Mouse (Mus musculus): Measurements from ENCODE around the gene Pycr2. TPM values are rescaled to one million over a fixed set of nuclear protein-coding genes. Genes with fewer than 3 reads are reported as not detected.

The Pycr2 gene
- polyA plus RNA-seq, 1 experiment from 2014 or later, result 57.5 TPM

- no peak overlapping the region for H3K27ac ChIP-seq (ENCODE audit: low read length)
- peak; percentile 17; the same call in 1 of the 2 replicates for ATAC-seq
- H3K4me1 ChIP-seq (ENCODE audit: insufficient read depth, low read depth, low read length), result no peaks in the 10 kb centered on the region
- WGBS, result 44% methylated on average over 8 of the region's 8 CpGs
- H3K27me3 ChIP-seq (replicated peaks; ENCODE audit: insufficient read depth, low read length), result no peaks in the 10 kb centered on the region
- TF ChIP-seq CTCF (IDR thresholded peaks at IDR 0.05), result peak; percentile 55
- TF ChIP-seq EP300 (IDR thresholded peaks at IDR 0.05), result no peak
- H3K4me3 ChIP-seq (ENCODE audit: low read depth, low read length), result no peak overlapping the region
- H3K9ac ChIP-seq (replicated peaks; ENCODE audit: low read depth), result no peak overlapping the region
- no peak overlapping the region for H3K4me2 ChIP-seq (replicated peaks; ENCODE audit: low read depth, low read length)
- H3K9me3 ChIP-seq (ENCODE audit: low read length), result no peaks in the 10 kb centered on the region
- peak; percentile 40 for DNase-seq (ENCODE audit: low spot score)
- 0 out of 2 replicates have a peak, but pooled peaks cover 7% of the 10 kb centered on the region for H3K36me3 ChIP-seq (ENCODE audit: insufficient read depth, low read length)
Observed at GRCm38 (mm10) chr1:180911138-180911537, 7.0 kb downstream of the Pycr2 start.

- 56% methylated on average over 20 of the region's 20 CpGs for WGBS
- ATAC-seq, result peak; percentile 24
- no peaks in the 10 kb centered on the region for H3K4me1 ChIP-seq (ENCODE audit: insufficient read depth, low read depth, low read length)
Observed at GRCm38 (mm10) chr1:180911653-180912287, 7.7 kb downstream of the Pycr2 start.

GRCm38 (mm10) chr1:180912792-180913191, 8.7 kb downstream of the Pycr2 start:
- Histone ChIP-seq H3K36me3 (ENCODE audit: insufficient read depth, low read length) (0 out of 2 replicates have a peak, but pooled peaks cover 1% of the 10 kb centered on the region), H3K9me3 (ENCODE audit: low read length) (no peaks in the 10 kb centered on the region), H3K4me2 (replicated peaks; ENCODE audit: low read depth, low read length) (no peak overlapping the region), H3K27me3 (replicated peaks; ENCODE audit: insufficient read depth, low read length) (no peaks in the 10 kb centered on the region), H3K9ac (replicated peaks; ENCODE audit: low read depth) (no peak overlapping the region), H3K4me1 (ENCODE audit: insufficient read depth, low read depth, low read length) (no peaks in the 10 kb centered on the region), H3K4me3 (ENCODE audit: low read depth, low read length) (no peak overlapping the region), H3K27ac (ENCODE audit: low read length) (no peak overlapping the region)
- WGBS, result 67% methylated on average over 5 of the region's 5 CpGs
- TF ChIP-seq EP300 (IDR thresholded peaks at IDR 0.05), result no peak
- no peak for TF ChIP-seq CTCF (IDR thresholded peaks at IDR 0.05)
- DNase-seq (ENCODE audit: low spot score) (no peak), ATAC-seq (no peak)

More at GRCm38 (mm10) chr1:180911653-180912287, 7.7 kb downstream of the Pycr2 start:
- H3K36me3 ChIP-seq (ENCODE audit: insufficient read depth, low read length), result 0 out of 2 replicates have a peak, but pooled peaks cover 7% of the 10 kb centered on the region
- DNase-seq (ENCODE audit: low spot score), result peak; percentile 37
- TF ChIP-seq EP300 (IDR thresholded peaks at IDR 0.05), result no peak
- TF ChIP-seq CTCF (IDR thresholded peaks at IDR 0.05), result no peak
- no peak overlapping the region for H3K4me2 ChIP-seq (replicated peaks; ENCODE audit: low read depth, low read length)
- no peak overlapping the region for H3K27ac ChIP-seq (ENCODE audit: low read length)
- H3K4me3 ChIP-seq (ENCODE audit: low read depth, low read length), result no peak overlapping the region
- H3K9me3 ChIP-seq (ENCODE audit: low read length), result no peaks in the 10 kb centered on the region
- H3K9ac ChIP-seq (replicated peaks; ENCODE audit: low read depth), result no peak overlapping the region
- no peaks in the 10 kb centered on the region for H3K27me3 ChIP-seq (replicated peaks; ENCODE audit: insufficient read depth, low read length)

- no peak for TF ChIP-seq EP300 (IDR thresholded peaks at IDR 0.05)
- TF ChIP-seq CTCF (IDR thresholded peaks at IDR 0.05), result no peak
Observed at GRCm38 (mm10) chr1:180913797-180914196, 9.7 kb downstream of the Pycr2 start.

GRCm38 (mm10) chr1:180916425-180916824, 12.3 kb downstream of the Pycr2 start:
- Histone ChIP-seq H3K4me1 (ENCODE audit: insufficient read depth, low read depth, low read length) (no peaks in the 10 kb centered on the region), H3K27ac (ENCODE audit: low read length) (no peak overlapping the region), H3K4me3 (ENCODE audit: low read depth, low read length) (no peak overlapping the region), H3K36me3 (ENCODE audit: insufficient read depth, low read length) (no peaks in the 10 kb centered on the region), H3K4me2 (replicated peaks; ENCODE audit: low read depth, low read length) (no peak overlapping the region), H3K9me3 (ENCODE audit: low read length) (no peaks in the 10 kb centered on the region), H3K27me3 (replicated peaks; ENCODE audit: insufficient read depth, low read length) (no peaks in the 10 kb centered on the region), H3K9ac (replicated peaks; ENCODE audit: low read depth) (no peak overlapping the region)
- DNase-seq (ENCODE audit: low spot score) (no peak), ATAC-seq (no peak)
- 86% methylated on average over 11 of the region's 11 CpGs for WGBS
- no peak for TF ChIP-seq EP300 (IDR thresholded peaks at IDR 0.05)
- no peak for TF ChIP-seq CTCF (IDR thresholded peaks at IDR 0.05)

More at GRCm38 (mm10) chr1:180913797-180914196, 9.7 kb downstream of the Pycr2 start:
- Histone ChIP-seq H3K27ac (ENCODE audit: low read length) (no peak overlapping the region), H3K4me1 (ENCODE audit: insufficient read depth, low read depth, low read length) (no peaks in the 10 kb centered on the region), H3K4me2 (replicated peaks; ENCODE audit: low read depth, low read length) (no peak overlapping the region), H3K27me3 (replicated peaks; ENCODE audit: insufficient read depth, low read length) (no peaks in the 10 kb centered on the region), H3K36me3 (ENCODE audit: insufficient read depth, low read length) (no peaks in the 10 kb centered on the region), H3K9me3 (ENCODE audit: low read length) (no peaks in the 10 kb centered on the region), H3K4me3 (ENCODE audit: low read depth, low read length) (no peak overlapping the region), H3K9ac (replicated peaks; ENCODE audit: low read depth) (no peak overlapping the region)
- 41% methylated on average over 4 of the region's 4 CpGs for WGBS
- DNase-seq (ENCODE audit: low spot score) (peak; percentile 66), ATAC-seq (peak; percentile 64)

- Histone ChIP-seq H3K27me3 (replicated peaks; ENCODE audit: insufficient read depth, low read length) (no peaks in the 10 kb centered on the region), H3K4me2 (replicated peaks; ENCODE audit: low read depth, low read length) (no peak overlapping the region), H3K27ac (ENCODE audit: low read length) (no peak overlapping the region), H3K9me3 (ENCODE audit: low read length) (no peaks in the 10 kb centered on the region), H3K36me3 (ENCODE audit: insufficient read depth, low read length) (no peaks in the 10 kb centered on the region), H3K4me1 (ENCODE audit: insufficient read depth, low read depth, low read length) (no peaks in the 10 kb centered on the region), H3K9ac (replicated peaks; ENCODE audit: low read depth) (no peak overlapping the region), H3K4me3 (ENCODE audit: low read depth, low read length) (no peak overlapping the region)
- 10% methylated on average over 1 of the region's 1 CpGs for WGBS
- TF ChIP-seq EP300 (IDR thresholded peaks at IDR 0.05) (no peak), CTCF (IDR thresholded peaks at IDR 0.05) (no peak)
- no peak for ATAC-seq
- no peak for DNase-seq (ENCODE audit: low spot score)
Observed at GRCm38 (mm10) chr1:180917053-180917452, 13.0 kb downstream of the Pycr2 start.
